Mouse (Mus musculus): ENCODE results near the gene Deup1. TPM values are rescaled to one million over a fixed set of nuclear protein-coding genes. Genes with fewer than 3 reads are reported as not detected.

The Deup1 gene
- polyA plus RNA-seq, 1 experiment from 2014 or later = 0.82 TPM

Other genes starting within 250 kb of the Deup1 start
- gene Smco4, start 134.5 kb downstream of the Deup1 start, polyA plus RNA-seq (2015; fragmentation: Nextera tagmentation; extraction: Ambion mirVana) = 3.7 and 4.4 TPM in 2 replicates
- gene Slc36a4, start 81.8 kb upstream of the Deup1 start, polyA plus RNA-seq (2015; fragmentation: Nextera tagmentation; extraction: Ambion mirVana) = 15.8 and 16.3 TPM in 2 replicates
- gene Mtnr1b, start 246.6 kb upstream of the Deup1 start, polyA plus RNA-seq (2015; fragmentation: Nextera tagmentation; extraction: Ambion mirVana) = not detected in 2 replicates